Comparison of ENCODE assay signal across 20 mouse cellular contexts in the genomic region with DNA sequence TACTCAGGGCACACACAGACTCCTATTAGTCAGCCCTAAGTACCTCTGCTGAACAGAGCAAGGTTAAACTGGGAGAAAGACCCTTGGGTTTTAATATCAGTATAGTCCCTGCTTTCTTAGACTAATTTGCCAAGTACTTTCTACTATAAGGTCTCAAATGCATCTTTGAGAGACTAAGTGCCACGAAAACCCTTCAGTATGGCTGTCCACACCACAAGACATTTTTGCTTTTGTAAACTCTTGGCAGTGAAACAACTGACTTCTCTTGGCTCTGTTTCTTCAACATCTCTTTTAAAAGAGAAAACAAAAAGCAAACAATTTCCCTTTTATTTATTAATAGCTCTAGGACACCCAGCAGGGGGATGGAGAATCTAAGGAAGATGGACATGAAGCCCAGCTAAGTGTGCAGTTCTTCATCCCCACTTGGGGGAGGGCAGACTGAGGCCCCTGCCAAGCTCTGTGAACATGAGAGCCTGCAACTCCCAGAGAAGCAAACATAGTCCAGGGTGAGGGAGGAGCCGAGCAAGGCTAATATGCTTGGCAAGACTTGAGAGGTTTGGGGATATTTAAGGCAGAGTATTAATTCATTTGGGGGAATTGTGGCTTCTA. TPM values are rescaled to one million over a fixed set of nuclear protein-coding genes. Genes with fewer than 3 reads are reported as not detected.
DNase-seq lines count a peak whose midpoint lies in the region; ATAC-seq and TF ChIP-seq lines count a peak whose summit lies in the region.
"Had no signal": no experiment of that assay in that cellular context is flagged by ENCODE, and none has a peak within 500 bp of the region (broad histone marks: within the 10 kb centered on the region; RNA-seq: fewer than 3 reads in every experiment).

No protein-coding gene starts in this region.

- H3K4me2 ChIP-seq in lung, embryonic 14.5 days, result no peak overlapping the region
- H3K4me2 ChIP-seq in lung, embryonic 16.5 days (ENCODE audit: low read depth, low read length), result no peak overlapping the region
- H3K4me2 ChIP-seq in stomach, embryonic 15.5 days, result no peak overlapping the region
- H3K4me2 ChIP-seq: embryonic facial prominence, embryonic 13.5 days; heart, embryonic 12.5 days; hindbrain, embryonic 15.5 days had no signal

- H3K9ac ChIP-seq in lung, embryonic 14.5 days, result no peak overlapping the region
- no peak overlapping the region for H3K9ac ChIP-seq in lung, embryonic 16.5 days (ENCODE audit: low read length)
- H3K9ac ChIP-seq in stomach, embryonic 15.5 days, result no peak overlapping the region
- H3K9ac ChIP-seq: embryonic facial prominence, embryonic 13.5 days; heart, embryonic 12.5 days; hindbrain, embryonic 15.5 days; liver, embryonic 14.5 days had no signal

- peak; percentile 21; the same call in 1 of the 2 replicates for TF ChIP-seq CTCF in lung, embryonic 14.5 days (IDR thresholded peaks at IDR 0.05; ENCODE audit: low read depth)

- ATAC-seq in lung, embryonic 14.5 days (ENCODE audit: insufficient read depth), result peak; percentile 91
- peak; percentile 95 for ATAC-seq in lung, embryonic 16.5 days (ENCODE audit: low read depth)
- ATAC-seq in stomach, embryonic 15.5 days (ENCODE audit: insufficient read depth, low FRiP score, low read depth), result 0 out of 2 replicates have a peak, but pooled peaks have one; percentile 39
- ATAC-seq: forebrain, embryonic 16.5 days had no signal

- no peaks in the 10 kb centered on the region for H3K36me3 ChIP-seq in lung, embryonic 14.5 days (ENCODE audit: insufficient read depth)
- no peaks in the 10 kb centered on the region for H3K36me3 ChIP-seq in lung, embryonic 16.5 days (ENCODE audit: control insufficient read depth, insufficient read depth, low read length)
- no peaks in the 10 kb centered on the region for H3K36me3 ChIP-seq in stomach, embryonic 15.5 days
- H3K36me3 ChIP-seq: embryonic facial prominence, embryonic 13.5 days; heart, embryonic 12.5 days; hindbrain, embryonic 15.5 days had no signal

- H3K4me3 ChIP-seq in lung, embryonic 14.5 days (ENCODE audit: low read depth, low read length), result no peak overlapping the region
- no peak overlapping the region for H3K4me3 ChIP-seq in lung, embryonic 16.5 days (ENCODE audit: low read length)
- H3K4me3 ChIP-seq in stomach, embryonic 15.5 days (replicated peaks), result no peak overlapping the region
- H3K4me3 ChIP-seq: embryonic facial prominence, embryonic 13.5 days; heart, embryonic 12.5 days; hindbrain, embryonic 15.5 days had no signal

- H3K4me1 ChIP-seq in lung, embryonic 14.5 days (ENCODE audit: insufficient read depth), result peaks cover 27% of the 10 kb centered on the region; the same call in 1 of the 2 replicates
- peaks cover 10% of the 10 kb centered on the region; the same call in 1 of the 2 replicates for H3K4me1 ChIP-seq in lung, embryonic 16.5 days (replicated peaks; ENCODE audit: control insufficient read depth, insufficient read depth, low read length)
- peaks cover 4% of the 10 kb centered on the region for H3K4me1 ChIP-seq in stomach, embryonic 15.5 days
- H3K4me1 ChIP-seq: embryonic facial prominence, embryonic 13.5 days; hindbrain, embryonic 15.5 days had no signal

- H3K27me3 ChIP-seq in lung, embryonic 14.5 days (ENCODE audit: insufficient read depth, low read length), result no peaks in the 10 kb centered on the region
- no peaks in the 10 kb centered on the region for H3K27me3 ChIP-seq in lung, embryonic 16.5 days (ENCODE audit: control insufficient read depth, insufficient read depth, low read depth, low read length)
- no peaks in the 10 kb centered on the region for H3K27me3 ChIP-seq in stomach, embryonic 15.5 days (replicated peaks)
- H3K27me3 ChIP-seq: embryonic facial prominence, embryonic 13.5 days; hindbrain, embryonic 15.5 days; Patski had no signal

- WGBS in lung, embryonic 14.5 days, result 43% methylated on average over 2 of the region's 2 CpGs
- WGBS in lung, embryonic 16.5 days, result 31% methylated on average over 2 of the region's 2 CpGs
- WGBS in stomach, embryonic 15.5 days, result 54% methylated on average over 2 of the region's 2 CpGs

- intact Hi-C loops in left cerebral cortex, postnatal 4 days (cut with DNase I), result no loop called here

- H3K9me3 ChIP-seq in lung, embryonic 14.5 days (ENCODE audit: low read depth, low read length), result no peaks in the 10 kb centered on the region
- no peaks in the 10 kb centered on the region for H3K9me3 ChIP-seq in lung, embryonic 16.5 days (ENCODE audit: control insufficient read depth, low read length)
- no peaks in the 10 kb centered on the region for H3K9me3 ChIP-seq in stomach, embryonic 15.5 days
- H3K9me3 ChIP-seq: embryonic facial prominence, embryonic 13.5 days; heart, embryonic 12.5 days; hindbrain, embryonic 15.5 days had no signal

- peak overlapping the region; percentile 81 for H3K27ac ChIP-seq in lung, embryonic 14.5 days (ENCODE audit: low read depth)
- H3K27ac ChIP-seq in lung, embryonic 16.5 days (ENCODE audit: low read length), result peak overlapping the region; percentile 93
- peak overlapping the region; percentile 46; the same call in 1 of the 2 replicates for H3K27ac ChIP-seq in stomach, embryonic 15.5 days
- H3K27ac ChIP-seq: embryonic facial prominence, embryonic 13.5 days; hindbrain, embryonic 15.5 days; liver, embryonic 14.5 days had no signal

- peak; percentile 37 for DNase-seq in left cerebral cortex, postnatal 4 days
- no peak for DNase-seq in left cerebral cortex, adult 8-10 months (ENCODE audit: low spot score in 2 of 2)
- peak; percentile 89 for DNase-seq in lung, embryonic 14.5 days
- DNase-seq in adipocyte (ENCODE audit: low spot score), result no peak
- no peak for DNase-seq in cerebellum, postnatal 4 days (ENCODE audit: low spot score in 2 of 2)
- DNase-seq: adrenal gland, postnatal 10 days; cerebellum, adult 9-10 months; heart, postnatal 4 days; kidney, adult 2 months; kidney, postnatal 10 days; thymus, postnatal 36 days had no signal

RNA-seq across cellular contexts. Expression of a gene that starts 18.9 kb away (rescaled TPM):
- 1 to 10 TPM; 2.2 to 2.7 TPM for total RNA-seq in left cerebral cortex, postnatal 4 days (2021)
- 1 to 10 TPM; 4.7 to 5.3 (median 4.9) TPM for total RNA-seq in left cerebral cortex, adult 8-10 months (2022)
- polyA plus RNA-seq in lung, embryonic 14.5 days (2014; fragmentation: Nextera tagmentation; extraction: Ambion mirVana), result 4.6 and 4.7 TPM in 2 replicates
- 5.1 and 5.4 TPM in 2 replicates for polyA plus RNA-seq in lung, embryonic 16.5 days (2015; fragmentation: Nextera tagmentation; extraction: Ambion mirVana)
- 0.64 and 0.86 TPM in 2 replicates for polyA plus RNA-seq in stomach, embryonic 15.5 days (2015; fragmentation: Nextera tagmentation; extraction: Ambion mirVana)
- total RNA-seq: granulocyte monocyte progenitor cell, adult 5-6 weeks had no signal

Comparison
In these comparisons a context has a peak if more than half of its experiments do, and no peak if none do; other contexts are left out.
1. DNase-seq: peak in left cerebral cortex, postnatal 4 days (single experiment) and lung, embryonic 14.5 days (single experiment); none in left cerebral cortex, adult 8-10 months (0 of 2), adipocyte (single experiment) and cerebellum, postnatal 4 days (0 of 2).
2. ATAC-seq: peak in every context shown above with its lines; median percentile 95 in lung, embryonic 16.5 days; 91 in lung, embryonic 14.5 days; 39 in stomach, embryonic 15.5 days.
3. Peak in every context shown above with its lines, with median percentiles within 50 percentile points of each other: H3K27ac ChIP-seq.